Mouse (Mus musculus) neural tube, embryonic 10.5 days (tissue): Measurements from ENCODE around the gene Mpped2.

Experiments used
- DNase-seq: peaks from one replicate; pipeline ENCODE4 v3.0.0-alpha.2; 2017; ENCODE audit warnings: low spot score; ENCODE audit errors: extremely low spot score

The Mpped2 gene

DNA sequence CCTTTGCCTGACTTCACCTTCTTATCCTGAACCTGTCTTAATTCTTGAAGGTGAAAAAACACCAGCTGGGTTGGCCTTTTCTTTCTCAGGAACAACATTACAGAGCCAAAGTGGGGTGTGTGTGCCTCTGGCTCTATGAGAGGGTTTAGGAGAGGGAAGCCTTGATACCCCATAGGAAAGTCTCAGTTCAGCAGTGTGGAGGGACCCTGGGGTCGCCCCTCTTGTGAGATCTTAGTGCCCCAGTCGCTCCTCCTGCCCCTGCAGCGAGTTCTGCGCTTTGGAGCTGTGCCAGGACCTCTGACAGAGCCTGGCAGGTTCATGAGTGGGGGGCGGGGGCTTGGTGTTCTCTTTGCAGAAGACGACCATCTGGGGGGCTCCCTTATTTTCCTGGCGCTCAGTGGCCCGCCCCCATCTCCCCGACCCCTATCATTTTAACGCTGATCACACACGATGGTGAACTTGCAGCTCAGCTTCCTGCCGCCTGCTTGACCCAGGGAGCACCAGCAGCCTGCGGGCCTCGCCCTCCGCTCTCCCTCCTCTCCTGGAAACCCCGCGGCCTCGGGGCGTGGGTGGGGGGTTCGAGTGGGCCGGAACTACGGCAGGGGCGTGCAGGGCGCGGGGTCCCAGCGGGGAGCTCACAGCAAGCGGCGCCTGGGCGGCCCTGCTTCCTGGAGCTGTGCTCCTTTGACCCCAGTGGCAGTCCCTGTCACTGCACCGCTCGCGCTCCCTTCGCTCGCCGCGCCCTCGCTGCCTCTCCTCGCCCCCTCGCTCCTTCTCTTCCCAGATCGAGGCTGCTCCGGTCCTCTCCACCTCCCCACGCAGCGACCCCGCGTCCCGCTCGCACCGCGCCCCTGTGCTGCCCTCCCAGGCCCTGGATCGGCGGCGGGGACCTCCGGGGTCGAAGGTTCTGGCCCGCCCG is at the start of gene Mpped2:
Gene Mpped2 (plus strand): TSS at position 487 of the 919 bp plus-strand sequence.
- no peak for DNase-seq

DNA sequence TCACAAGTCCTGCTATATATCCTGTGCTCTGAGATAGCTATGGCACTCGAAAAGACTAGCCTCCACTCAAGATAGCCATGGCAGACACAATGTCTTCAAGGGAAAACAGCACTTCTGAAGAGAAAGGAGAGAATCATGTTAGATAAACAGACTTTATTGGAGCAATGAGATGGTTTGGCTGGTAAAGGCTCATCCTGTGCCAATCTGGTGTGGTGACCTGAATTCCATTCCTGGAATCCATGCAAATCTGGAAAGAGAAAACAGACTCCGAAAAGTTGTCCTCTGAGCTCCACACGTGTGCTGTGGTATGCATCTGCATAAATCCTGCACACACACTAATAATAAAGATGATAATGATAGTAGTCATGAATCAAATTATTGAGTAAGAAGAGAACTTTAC is 48.3 kb upstream of the Mpped2 start:
- no peak for DNase-seq

DNA sequence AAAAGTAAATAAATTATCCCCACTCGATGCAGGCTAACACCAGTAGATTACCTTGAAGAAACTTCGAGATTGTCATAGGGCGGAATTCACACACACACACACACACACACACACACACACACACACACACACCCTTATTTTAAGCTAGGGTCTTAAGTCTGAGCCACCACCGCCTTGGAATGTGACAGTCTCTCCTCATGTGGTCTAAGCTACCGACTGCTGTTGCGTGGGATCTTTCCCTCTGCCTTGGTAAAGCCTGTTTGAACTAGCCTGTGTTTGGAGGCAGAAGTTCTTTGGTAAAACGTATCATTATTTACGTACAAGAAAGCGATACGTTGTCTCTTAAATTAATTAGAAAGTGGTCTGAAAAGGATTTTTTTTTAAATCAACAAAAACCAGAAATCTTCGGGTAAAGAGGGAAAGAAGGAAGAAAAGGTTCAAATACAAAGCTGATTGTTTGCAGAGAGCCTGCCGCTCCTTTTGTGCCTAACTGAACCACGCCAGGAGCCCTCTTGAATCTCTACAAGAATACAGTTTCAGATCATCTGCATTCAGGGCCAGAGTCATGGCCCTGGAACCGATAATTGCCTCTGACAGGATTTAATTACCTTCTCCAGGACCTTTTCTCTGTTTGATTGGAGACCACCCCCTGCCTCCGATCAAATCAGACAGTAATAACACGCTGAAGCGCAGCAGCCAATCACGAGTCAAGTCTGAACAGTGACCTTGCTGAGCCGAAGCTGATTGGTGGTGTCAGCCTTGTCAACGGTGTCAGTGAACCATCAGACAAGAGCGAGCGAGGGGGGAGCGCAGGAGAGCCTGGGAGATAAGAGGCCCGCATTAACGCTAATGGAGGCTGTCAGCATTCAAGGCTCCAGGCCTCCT is 43.1 kb upstream of the Mpped2 start:
- DNase-seq: peak; percentile 83

DNA sequence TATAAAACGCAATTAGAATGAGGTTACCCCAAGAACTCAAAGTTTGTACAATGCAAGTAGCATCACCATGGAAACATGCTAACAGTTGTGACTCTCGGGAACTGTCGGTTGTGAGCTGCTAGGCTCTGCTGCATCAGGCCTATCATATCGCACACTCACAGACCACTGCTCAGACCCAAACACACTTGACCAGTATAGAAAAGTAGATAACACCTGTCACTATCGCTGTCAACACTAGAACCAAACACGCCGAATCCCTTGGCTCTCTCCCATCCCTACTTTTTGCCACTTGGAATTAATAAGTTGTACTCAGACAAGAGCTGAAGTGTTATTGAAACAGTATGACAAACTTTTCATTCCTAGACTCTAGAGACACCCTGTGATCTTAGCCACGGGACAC is 40.9 kb upstream of the Mpped2 start:
- no peak for DNase-seq

DNA sequence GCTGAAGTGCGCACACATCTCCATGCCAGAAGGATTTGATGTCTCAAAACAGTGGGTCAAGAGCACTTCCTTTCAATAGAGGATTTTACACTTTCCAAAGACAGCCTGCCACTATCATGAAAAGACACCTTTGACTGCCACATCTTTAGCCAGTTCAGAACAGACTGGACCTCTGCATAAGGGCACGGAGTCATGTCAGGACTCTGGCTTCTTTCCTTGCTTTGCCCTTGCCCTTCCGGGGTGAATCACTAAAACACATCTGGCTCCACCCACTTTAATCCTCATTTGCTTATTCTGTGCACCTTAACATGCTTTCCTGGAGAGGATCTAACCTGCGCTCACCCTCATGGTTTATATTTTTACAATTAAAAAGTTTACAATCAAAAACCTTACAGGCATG is 40.3 kb upstream of the Mpped2 start:
- DNase-seq: no peak

DNA sequence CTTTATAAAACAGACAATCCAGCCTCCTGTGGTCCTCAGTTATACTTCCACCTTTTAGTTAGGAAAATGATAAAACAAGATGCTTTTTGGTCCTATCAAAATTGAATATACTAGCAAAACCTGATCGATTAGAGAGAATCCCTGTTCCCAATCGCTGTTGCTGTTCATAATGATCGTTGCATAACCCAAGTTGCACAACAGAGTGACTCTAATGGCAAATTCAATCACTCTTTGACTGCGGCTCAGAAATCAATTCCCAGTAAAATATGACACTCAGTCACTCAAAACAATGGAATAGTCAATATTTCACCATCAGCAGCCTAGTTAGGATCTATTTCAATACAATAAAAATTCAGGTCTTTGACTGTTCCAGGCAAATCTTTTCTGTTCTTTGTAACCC is 39.8 kb upstream of the Mpped2 start:
- no peak for DNase-seq

DNA sequence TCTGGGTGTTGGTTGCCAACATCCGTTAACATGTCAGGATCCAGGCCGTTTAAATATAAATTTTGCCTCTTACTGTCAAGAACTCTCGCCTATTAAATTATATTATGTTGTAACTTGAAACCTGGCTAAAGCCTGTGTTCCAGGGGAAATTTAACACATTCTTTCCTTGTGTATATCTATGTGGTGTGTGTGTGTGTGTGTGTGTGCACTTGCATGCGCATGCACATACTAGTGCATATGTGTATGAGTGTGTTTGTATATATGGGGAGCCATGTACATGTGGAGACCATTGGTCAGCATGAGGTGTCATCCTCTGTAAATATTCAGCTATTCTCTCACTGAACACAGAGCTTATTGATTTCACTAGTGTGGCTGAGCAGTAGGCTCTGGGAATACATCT is 37.8 kb upstream of the Mpped2 start:
- no peak for DNase-seq

DNA sequence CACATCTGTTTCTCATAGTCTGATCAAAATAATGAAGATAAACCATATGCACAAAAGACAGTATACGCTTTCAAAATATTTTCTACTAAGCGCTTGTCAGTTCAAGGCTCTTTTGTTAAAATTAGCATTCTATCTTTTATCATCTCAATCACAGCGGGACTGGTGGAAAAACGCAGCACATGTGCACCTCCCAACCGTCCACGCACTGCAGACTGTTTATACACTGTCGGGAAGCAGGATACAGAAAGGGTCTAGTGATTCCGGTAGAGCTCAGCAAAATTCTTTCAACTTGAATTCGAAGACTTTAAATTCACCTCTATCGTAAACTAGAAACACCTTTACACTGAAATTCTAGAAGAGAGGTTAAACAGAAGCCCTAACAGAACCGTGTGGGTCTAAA is 27.8 kb upstream of the Mpped2 start:
- DNase-seq: no peak

DNA sequence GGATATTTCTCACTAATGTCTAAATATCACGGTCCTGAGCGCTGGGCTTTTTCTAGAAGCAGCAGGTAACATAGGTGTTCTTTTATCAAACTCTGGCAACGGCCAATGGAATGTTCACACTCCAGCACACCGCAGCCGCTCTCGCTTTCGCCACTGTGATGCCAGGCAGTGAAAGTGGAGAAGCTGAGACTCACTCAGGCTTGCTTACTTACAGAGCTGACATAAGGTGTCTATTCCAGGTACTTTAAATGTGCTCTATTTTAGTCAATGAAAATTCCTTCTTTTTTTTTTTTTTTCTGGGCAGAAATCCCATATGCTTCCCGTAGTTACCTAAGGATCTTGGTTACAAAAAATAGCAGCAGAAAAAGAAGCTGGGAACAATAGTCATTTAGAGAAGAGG is 18.8 kb upstream of the Mpped2 start:
- DNase-seq: no peak

DNA sequence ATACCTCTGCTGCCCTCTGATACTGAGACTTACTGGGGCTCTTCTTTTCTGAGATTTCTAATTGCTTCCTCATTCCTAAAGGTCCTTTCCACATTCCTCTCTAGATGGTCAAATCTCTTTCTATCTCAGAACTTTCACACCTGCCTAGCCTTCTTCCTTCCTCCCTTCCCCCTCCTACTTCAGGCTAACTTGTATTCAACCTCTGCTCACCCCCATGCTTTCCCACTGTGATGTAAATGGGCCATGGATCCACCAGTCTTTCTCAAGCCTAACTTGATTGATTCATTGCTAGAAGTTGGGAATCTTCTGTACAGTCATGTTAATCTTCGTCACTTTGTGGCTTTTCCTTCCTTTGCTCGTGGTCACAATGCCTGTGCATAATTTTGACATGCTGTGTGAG is 15.6 kb upstream of the Mpped2 start:
- no peak for DNase-seq

DNA sequence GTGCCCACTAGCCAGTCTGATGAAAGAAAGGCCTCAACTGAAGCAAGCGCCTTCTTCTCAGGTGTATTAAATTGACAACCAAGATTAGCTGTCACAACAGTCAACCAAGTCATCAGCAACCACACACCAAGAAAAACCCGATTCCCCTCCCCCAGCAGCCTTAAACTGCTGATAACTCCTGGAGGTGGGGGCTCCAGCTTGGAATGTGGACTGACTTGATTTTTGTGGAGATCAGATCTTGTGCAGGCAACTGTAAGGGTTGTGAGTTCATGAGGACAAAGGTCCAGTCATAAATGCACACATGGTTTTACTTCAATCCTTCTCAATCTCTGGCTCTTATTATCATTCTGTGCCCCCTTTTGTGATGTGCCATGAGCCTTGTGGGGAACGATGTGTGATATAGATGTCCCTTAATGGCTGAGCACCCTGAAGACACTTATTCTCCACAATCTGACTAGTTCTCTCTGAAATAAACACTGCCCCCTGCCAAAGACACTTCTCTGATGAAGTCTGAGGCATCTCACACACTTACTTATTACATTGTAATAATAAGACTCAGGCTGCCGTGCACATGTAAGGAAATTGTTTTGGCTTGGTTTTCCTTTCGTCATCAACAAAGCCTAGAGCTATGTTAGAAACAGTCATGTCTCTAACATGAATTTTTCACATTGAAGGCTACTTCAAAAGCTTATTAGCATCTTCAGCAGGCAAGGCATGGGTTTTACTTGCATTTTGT is 13.2 kb upstream of the Mpped2 start:
- no peak for DNase-seq

DNA sequence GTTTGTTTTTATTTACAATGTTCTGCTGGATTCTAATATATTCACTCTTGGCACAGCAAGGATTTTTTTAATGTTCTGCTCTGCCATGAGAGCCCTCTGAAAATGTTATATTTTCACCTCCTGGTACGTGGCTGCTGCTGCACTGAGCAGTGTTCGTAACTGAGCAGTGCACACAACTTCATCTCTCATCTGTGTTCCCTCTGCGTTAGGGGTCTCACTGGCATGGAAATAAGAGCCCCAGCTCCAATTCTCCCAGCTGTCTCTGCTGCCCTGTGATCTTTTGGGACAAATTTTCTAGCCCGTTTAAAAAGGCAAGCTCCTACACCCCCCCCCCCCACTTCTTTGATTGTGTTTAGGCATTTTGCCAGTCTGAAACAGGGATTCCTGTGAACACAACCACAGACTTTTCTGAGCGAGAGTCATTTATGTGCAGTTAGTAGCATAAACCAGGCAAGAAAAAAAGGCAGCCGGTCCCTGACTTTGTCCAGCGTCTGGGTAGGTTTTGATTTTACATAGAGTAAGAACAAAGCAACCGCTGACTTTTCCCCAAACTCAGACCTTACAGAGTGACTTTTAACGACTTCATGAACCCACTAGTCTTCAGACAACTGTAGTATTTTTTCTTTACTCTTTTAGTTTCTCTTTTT is 9.8 kb upstream of the Mpped2 start:
- DNase-seq: no peak

DNA sequence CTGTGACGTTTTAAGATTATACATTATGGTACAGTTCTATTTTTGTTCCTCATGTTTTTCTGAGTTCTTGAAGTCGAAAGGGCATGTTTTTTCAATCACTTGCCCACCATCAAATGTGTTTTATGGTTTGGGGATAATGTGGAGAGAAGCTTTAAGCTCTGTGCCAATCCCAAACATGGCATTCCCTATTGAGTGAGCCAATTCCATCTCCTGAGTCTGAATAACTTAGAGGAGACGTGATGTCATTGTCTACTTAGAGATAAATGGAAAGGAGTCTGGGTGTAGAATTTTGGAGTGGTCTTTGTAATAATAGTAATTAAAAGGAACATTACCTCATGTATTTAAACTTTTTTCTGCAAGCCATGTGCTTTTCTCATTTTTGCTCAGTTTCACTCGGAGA is 9.2 kb upstream of the Mpped2 start:
- DNase-seq: no peak

DNA sequence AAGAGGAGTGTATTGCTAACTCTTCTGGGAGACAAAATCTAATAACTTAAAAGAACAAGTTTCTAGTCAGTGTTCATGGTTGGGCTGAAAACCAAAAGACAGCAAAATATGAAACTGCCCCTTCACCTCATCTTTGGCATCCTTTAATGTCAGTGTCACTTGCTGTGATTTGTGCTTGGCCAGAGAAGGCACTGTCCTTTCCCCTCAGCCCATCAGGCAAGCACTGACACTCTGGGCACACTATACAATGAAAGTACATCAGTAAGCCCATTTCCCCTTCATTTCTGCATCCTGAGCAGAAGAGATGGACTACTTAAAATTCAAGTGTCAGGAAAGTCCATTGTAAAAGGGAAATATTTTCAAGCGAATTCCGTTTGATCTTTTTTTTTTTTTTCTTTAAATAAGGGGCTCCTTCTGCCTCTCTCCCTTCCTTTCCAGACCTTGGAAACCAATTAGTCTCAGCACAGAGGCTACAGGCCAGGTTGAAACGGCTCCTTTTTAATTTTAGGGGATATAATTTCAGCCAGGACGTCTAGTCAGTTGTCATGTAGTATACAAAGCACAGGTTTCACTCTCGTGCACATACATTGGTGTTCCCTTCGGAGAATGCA is 1.2 kb upstream of the Mpped2 start:
- DNase-seq: no peak

DNA sequence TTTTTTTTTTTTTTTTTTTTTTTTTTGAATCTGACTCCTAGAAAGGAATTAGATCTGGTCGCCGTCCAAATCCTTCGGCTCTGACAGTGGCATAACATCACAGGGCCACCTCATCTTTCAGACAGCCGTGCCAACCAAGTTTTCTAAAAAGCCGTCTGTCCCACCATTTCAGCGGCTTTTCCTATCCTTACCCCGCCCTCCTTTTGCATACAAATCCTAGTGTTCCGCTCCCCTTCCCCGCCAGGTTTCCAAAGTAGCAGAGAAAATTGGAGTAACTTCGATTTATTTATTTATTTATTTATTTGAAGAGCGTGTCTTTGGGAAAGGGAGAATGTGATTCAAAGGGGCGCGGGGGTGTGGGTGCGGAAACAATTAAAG is 675 bp upstream of the Mpped2 start:
- peak; percentile 42 for DNase-seq

DNA sequence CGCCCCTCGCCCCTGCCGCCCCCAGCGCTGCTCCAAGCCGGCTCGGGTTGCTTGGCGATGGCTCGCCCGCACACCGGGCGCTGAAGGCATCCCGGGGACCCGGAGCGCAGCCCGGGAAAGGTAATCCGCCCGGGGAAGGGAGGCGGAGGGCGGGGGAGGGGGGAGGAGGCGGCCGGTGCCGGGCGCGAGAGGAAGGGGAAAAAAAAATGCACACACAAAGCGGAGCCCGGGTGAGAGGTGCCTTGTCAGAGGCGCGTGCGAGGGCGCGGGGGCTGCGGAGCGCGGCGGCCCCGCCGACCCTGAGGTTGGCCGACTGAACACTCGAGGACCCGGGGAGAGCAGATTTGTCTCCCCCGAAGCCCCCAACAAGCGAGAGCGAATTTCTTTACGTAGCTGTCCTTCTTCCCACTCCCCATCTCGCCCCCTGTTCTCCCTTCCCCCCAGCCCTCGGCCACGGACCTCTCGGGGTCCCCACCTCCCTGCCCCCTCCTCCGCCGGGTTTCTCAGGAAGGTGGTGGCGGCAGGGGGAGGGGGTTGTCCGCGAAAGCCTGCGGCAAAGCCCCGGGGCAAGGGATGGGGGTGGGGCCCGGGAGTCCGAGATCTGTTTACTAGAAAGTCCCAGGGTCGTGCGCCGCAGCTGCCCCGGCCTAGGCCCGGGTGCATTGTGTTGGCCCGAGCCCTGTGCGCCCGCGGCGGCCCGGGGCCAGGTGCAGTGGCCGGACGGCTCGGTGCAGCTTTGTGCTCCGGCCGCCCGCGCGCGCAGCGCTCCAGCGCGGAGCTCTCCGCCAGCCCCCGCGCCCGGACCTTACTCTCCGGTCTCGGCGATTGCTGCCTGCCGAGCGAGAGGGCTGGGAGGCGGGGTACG is 865 bp downstream of the Mpped2 start:
- peak; percentile 89 for DNase-seq

DNA sequence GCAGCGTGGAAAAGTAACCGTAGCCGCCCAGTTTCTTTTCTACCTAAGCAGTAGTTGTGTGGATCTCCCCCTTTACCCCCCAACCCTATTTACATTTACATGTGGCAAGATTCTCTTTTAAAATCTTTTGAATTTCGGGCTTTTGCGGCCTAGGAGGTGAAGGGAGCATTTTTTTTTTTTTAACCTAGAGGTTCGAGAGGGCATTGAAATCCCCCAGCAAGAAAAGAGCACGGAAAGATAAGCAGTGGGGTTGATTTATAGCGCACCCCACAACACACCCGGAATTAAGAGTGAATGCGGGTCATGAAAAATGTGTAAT is 1.5 kb downstream of the Mpped2 start:
- DNase-seq: no peak

DNA sequence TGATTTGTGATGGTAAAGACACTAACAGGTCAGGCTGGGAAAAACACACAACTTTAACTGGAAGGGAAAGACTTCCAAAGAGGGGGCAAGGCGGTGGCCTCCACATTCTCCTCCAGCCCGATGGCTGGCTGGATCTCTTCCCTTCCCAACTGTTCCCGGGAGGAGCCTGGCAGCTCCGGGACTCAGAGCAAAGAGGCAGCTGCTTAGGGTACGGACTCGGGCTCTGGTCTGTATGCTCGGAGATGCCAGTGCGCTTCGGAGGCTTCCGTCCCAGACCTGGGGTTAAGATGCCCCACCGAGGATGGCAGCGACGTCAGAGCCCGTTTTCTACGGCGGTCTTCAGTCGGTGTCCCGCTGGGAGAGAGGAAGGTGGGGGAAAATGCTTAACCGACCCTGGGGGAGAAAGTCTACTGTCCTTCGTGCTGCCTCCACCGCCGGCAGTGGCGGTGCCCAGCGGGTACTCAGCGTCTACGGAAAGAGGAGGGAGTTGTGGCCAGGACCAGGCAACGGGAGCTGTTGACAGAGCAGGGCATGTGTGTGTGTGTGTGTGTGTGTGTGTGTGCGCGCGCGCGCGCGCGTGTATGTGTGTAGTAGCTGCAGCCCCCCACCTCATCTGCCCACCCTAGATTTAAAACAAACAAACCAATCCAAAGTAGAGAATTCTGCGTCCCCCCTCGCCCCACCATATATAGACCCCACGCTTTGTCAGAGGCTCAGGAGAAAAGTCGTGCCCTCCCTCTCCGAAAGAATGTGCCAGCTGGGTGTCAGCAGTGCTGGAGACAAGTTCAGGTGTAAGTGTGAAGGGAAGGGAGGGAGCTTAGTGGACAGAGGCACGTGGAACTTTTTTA is 2.0 kb downstream of the Mpped2 start:
- DNase-seq: peak; percentile 71

DNA sequence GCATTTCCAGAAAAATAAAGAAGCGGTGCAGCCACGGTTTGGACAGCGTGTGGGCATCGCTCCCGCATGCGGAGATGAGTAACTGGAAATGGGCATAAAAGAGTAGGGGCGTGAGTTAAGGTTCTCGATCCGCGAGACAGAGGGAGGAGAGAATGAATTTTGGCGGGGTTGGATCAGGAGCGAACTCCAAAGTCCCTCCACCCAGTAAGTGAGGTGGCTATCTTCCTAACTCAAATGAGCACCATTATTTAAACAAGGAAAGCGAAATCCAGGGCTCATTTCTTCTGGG is 2.6 kb downstream of the Mpped2 start:
- no peak for DNase-seq
